ENCODE assay signal across 14 mouse cellular contexts in genomic region chr3:139023585-139023984, GRCm38 (mm10). TPM values are rescaled to one million over a fixed set of nuclear protein-coding genes. Genes with fewer than 3 reads are reported as not detected.
DNase-seq lines count a peak whose midpoint lies in the region; ATAC-seq and TF ChIP-seq lines count a peak whose summit lies in the region.
"Had no signal": no experiment of that assay in that cellular context is flagged by ENCODE, and none has a peak within 500 bp of the region (broad histone marks: within the 10 kb centered on the region; RNA-seq: fewer than 3 reads in every experiment).

No protein-coding gene starts in this region.

- peak; percentile 32 for DNase-seq in embryo, embryonic 10 days (ENCODE audit: low spot score)
- DNase-seq in embryo, embryonic 9.5 days (ENCODE audit: extremely low spot score): no peak
- no peak for DNase-seq in embryonic facial prominence, embryonic 11.5 days (ENCODE audit: low spot score)
- DNase-seq in hindbrain, postnatal 0 days (ENCODE audit: low spot score): peak; percentile 77
- peak; percentile 75 for DNase-seq in retina, postnatal 1 day
- DNase-seq in testis, postnatal 14 days (ENCODE audit: low spot score): no peak
- DNase-seq in adrenal gland, adult 2 months: no peak
- DNase-seq: adrenal gland, postnatal 25 days; gastrocnemius, postnatal 36 days; heart, postnatal 10 days; lung, postnatal 10 days; thymus, postnatal 14 days had no signal

- ATAC-seq in embryonic facial prominence, embryonic 11.5 days (replicated peaks; ENCODE audit: insufficient number of reproducible peaks, low FRiP score, low TSS enrichment, low read depth): 0 out of 2 replicates have a peak, but pooled peaks have one; percentile 69
- peak; percentile 89 for ATAC-seq in hindbrain, postnatal 0 days
- no peak for ATAC-seq in kidney, embryonic 14.5 days (ENCODE audit: low FRiP score, low TSS enrichment)

- no peak overlapping the region for H3K4me3 ChIP-seq in embryonic facial prominence, embryonic 11.5 days (ENCODE audit: low read depth, low read length)
- H3K4me3 ChIP-seq in hindbrain, postnatal 0 days (ENCODE audit: low read length): no peak overlapping the region
- no peak overlapping the region for H3K4me3 ChIP-seq in kidney, embryonic 14.5 days (ENCODE audit: low read length)
- H3K4me3 ChIP-seq: embryonic facial prominence, embryonic 15.5 days had no signal

- no peaks in the 10 kb centered on the region for H3K9me3 ChIP-seq in embryonic facial prominence, embryonic 11.5 days (replicated peaks; ENCODE audit: control insufficient read depth, low read length)
- H3K9me3 ChIP-seq in hindbrain, postnatal 0 days (ENCODE audit: low read length): no peaks in the 10 kb centered on the region
- H3K9me3 ChIP-seq in kidney, embryonic 14.5 days (ENCODE audit: control insufficient read depth, low read length): no peaks in the 10 kb centered on the region
- H3K9me3 ChIP-seq: embryonic facial prominence, embryonic 15.5 days had no signal

- TF ChIP-seq CTCF in hindbrain, postnatal 0 days (IDR thresholded peaks at IDR 0.05; ENCODE audit: low read depth): no peak

- no peak overlapping the region for H3K27ac ChIP-seq in embryonic facial prominence, embryonic 11.5 days (replicated peaks; ENCODE audit: low read depth, low read length)
- H3K27ac ChIP-seq in hindbrain, postnatal 0 days: no peak overlapping the region
- no peak overlapping the region for H3K27ac ChIP-seq in kidney, embryonic 14.5 days (ENCODE audit: low read depth, low read length)
- H3K27ac ChIP-seq: embryonic facial prominence, embryonic 15.5 days had no signal

- H3K27me3 ChIP-seq in embryonic facial prominence, embryonic 11.5 days (ENCODE audit: control insufficient read depth, insufficient read depth, low read length): no peaks in the 10 kb centered on the region
- H3K27me3 ChIP-seq in hindbrain, postnatal 0 days (ENCODE audit: insufficient read depth, low read length): no peaks in the 10 kb centered on the region
- H3K27me3 ChIP-seq in kidney, embryonic 14.5 days (ENCODE audit: control insufficient read depth, insufficient read depth, low read length): no peaks in the 10 kb centered on the region
- H3K27me3 ChIP-seq: embryonic facial prominence, embryonic 15.5 days had no signal

- 80% methylated on average over 8 of the region's 8 CpGs for WGBS in embryonic facial prominence, embryonic 11.5 days
- 27% methylated on average over 8 of the region's 8 CpGs for WGBS in hindbrain, postnatal 0 days
- 81% methylated on average over 8 of the region's 8 CpGs for WGBS in kidney, embryonic 14.5 days

- H3K36me3 ChIP-seq in embryonic facial prominence, embryonic 11.5 days (replicated peaks; ENCODE audit: control insufficient read depth, insufficient read depth, low read depth, low read length): no peaks in the 10 kb centered on the region
- no peaks in the 10 kb centered on the region for H3K36me3 ChIP-seq in hindbrain, postnatal 0 days (ENCODE audit: insufficient read depth, low read length)
- H3K36me3 ChIP-seq in kidney, embryonic 14.5 days (ENCODE audit: control insufficient read depth, insufficient read depth, low read length): 0 out of 2 replicates have a peak, but pooled peaks cover 4% of the 10 kb centered on the region

- no peak overlapping the region for H3K4me2 ChIP-seq in embryonic facial prominence, embryonic 11.5 days (ENCODE audit: low read depth, low read length)
- peak overlapping the region; percentile 13; the same call in 1 of the 2 replicates for H3K4me2 ChIP-seq in hindbrain, postnatal 0 days (ENCODE audit: low read depth, low read length)
- no peak overlapping the region for H3K4me2 ChIP-seq in kidney, embryonic 14.5 days (replicated peaks; ENCODE audit: low read depth, low read length)
- H3K4me2 ChIP-seq: embryonic facial prominence, embryonic 15.5 days had no signal

- no peaks in the 10 kb centered on the region for H3K4me1 ChIP-seq in embryonic facial prominence, embryonic 11.5 days (ENCODE audit: control insufficient read depth, insufficient read depth, low read length)
- H3K4me1 ChIP-seq in hindbrain, postnatal 0 days (ENCODE audit: insufficient read depth, low read length): no peaks in the 10 kb centered on the region
- H3K4me1 ChIP-seq in kidney, embryonic 14.5 days (ENCODE audit: control insufficient read depth, insufficient read depth, low read length): no peaks in the 10 kb centered on the region
- H3K4me1 ChIP-seq: embryonic facial prominence, embryonic 15.5 days had no signal

- H3K9ac ChIP-seq in embryonic facial prominence, embryonic 11.5 days (replicated peaks; ENCODE audit: low read length): no peak overlapping the region
- H3K9ac ChIP-seq in hindbrain, postnatal 0 days (replicated peaks; ENCODE audit: low read length): no peak overlapping the region
- H3K9ac ChIP-seq in kidney, embryonic 14.5 days (ENCODE audit: low read depth, low read length): no peak overlapping the region
- H3K9ac ChIP-seq: embryonic facial prominence, embryonic 15.5 days had no signal

RNA-seq across cellular contexts. Expression of gene Rap1gds1, which starts 51.4 kb away (rescaled TPM):
- 58.2 and 59.4 TPM in 2 replicates for polyA plus RNA-seq in embryonic facial prominence, embryonic 11.5 days (2014; fragmentation: Nextera tagmentation; extraction: Ambion mirVana)
- 107 and 109 TPM in 2 replicates for total RNA-seq in hindbrain, postnatal 0 days (2014; rRNA removed)
- polyA plus RNA-seq in hindbrain, postnatal 0 days (2015; fragmentation: Nextera tagmentation; extraction: Ambion mirVana): 88.5 and 90.6 TPM in 2 replicates
- 10 to 100 TPM; 46.5 to 51.7 TPM for total RNA-seq in adrenal gland, adult 2 months (2021)
- polyA plus RNA-seq in adrenal gland, adult 2 months (2012; rRNA removed): 7.7 and 10.0 TPM in 2 replicates
- 30.4 and 62.3 TPM in 2 replicates for polyA plus RNA-seq in kidney, embryonic 14.5 days (2014; fragmentation: Nextera tagmentation; extraction: Ambion mirVana)

Comparison
In these comparisons a context has a peak if more than half of its experiments do, and no peak if none do; other contexts are left out.
1. DNase-seq: peak in embryo, embryonic 10 days (single experiment), hindbrain, postnatal 0 days (single experiment) and retina, postnatal 1 day (single experiment); none in embryo, embryonic 9.5 days (single experiment), embryonic facial prominence, embryonic 11.5 days (single experiment), testis, postnatal 14 days (single experiment) and adrenal gland, adult 2 months (single experiment).